Mouse (Mus musculus) cerebellum, postnatal 25 days (tissue): ENCODE measurements at regions not wholly inside any gene's neighbourhood (a gene's known extent, or its start where the extent isn't known, plus 50 kb on each side); places are given as distances from the start of the nearest gene placed in this dataset.

Experiments
- DNase-seq, 2 experiments: peaks; one replicate each; pipeline ENCODE4 v3.0.0; 2021; ENCODE audit warnings: mixed read lengths in 2 of 2

GRCm38 (mm10) chr1:43367151-43367895, 77.1 kb upstream of the Nck2 start:
- no peak for DNase-seq

GRCm38 (mm10) chr1:43371863-43372262, 72.5 kb upstream of the Nck2 start:
- no peak for DNase-seq

GRCm38 (mm10) chr1:43374946-43375345, 69.4 kb upstream of the Nck2 start:
- DNase-seq: no peak

GRCm38 (mm10) chr1:43375851-43376250, 68.5 kb upstream of the Nck2 start:
- no peak for DNase-seq

- no peak for DNase-seq
Observed at GRCm38 (mm10) chr1:43377491-43378263, 66.7 kb upstream of the Nck2 start.

GRCm38 (mm10) chr1:43385008-43385407, 59.4 kb upstream of the Nck2 start:
- no peak for DNase-seq

- no peak for DNase-seq
Observed at GRCm38 (mm10) chr1:43394035-43394434, 50.3 kb upstream of the Nck2 start.
